Mouse (Mus musculus) heart, adult 8-10 months (tissue): Measurements from ENCODE around the gene Smim1. TPM values are rescaled to one million over a fixed set of nuclear protein-coding genes. Genes with fewer than 3 reads are reported as not detected.

Experiments
- DNase-seq: peaks from one replicate; pipeline ENCODE4 v3.0.0; 2022; ENCODE audit warnings: low spot score
- total RNA-seq, 4 experiments: library from RNA; stranded (reverse); gene quantifications; 2 replicates each; pipeline ENCODE4 v1.2.4; 2022

Gene Smim1
- total RNA-seq: 1 to 10 TPM; 4.5 to 9.7 (median 6.5) TPM

DNA sequence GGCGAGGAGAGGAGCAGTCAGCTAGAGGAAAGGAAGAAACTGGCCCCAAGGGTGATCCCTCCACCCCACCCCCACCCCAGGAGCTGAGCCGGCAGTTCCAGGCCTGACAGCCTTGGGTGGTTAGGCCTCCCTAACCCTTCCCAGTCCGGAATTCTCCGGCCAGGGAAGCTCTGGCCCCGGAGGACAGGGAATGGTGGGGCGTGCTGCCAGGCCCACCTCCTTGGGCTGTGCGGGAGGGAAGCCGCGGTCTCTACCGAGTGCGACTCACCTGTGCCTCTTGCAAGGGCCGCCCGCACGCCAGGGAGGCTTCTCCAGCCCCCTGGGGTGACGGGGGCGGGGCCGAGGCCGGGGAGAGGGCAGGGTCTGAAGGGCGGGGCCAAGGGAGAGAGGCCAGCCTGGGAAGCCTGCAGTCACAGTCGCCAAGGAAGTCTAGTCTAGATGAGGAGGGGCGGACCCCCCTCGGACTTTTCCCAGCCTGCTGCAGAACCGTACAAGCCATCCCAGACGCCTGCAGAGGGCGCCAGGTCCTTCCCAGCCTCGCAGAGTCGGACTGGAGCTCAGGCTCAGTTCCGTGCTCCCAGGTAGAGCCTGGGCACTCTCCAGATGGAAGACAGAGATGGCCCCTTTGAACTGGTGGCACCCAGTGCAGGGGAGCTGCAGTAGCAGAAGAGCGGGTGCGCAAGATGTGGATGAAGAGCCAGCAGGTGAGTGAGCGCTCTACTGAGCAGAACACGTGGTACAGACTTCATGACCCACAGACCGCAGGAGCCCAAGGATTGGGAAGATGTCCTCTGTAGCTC lies at the start of gene Smim1:
TSS of gene Smim1 (minus strand) at position 590 of the 800 bp plus-strand sequence.
- DNase-seq: peak; percentile 60

DNA sequence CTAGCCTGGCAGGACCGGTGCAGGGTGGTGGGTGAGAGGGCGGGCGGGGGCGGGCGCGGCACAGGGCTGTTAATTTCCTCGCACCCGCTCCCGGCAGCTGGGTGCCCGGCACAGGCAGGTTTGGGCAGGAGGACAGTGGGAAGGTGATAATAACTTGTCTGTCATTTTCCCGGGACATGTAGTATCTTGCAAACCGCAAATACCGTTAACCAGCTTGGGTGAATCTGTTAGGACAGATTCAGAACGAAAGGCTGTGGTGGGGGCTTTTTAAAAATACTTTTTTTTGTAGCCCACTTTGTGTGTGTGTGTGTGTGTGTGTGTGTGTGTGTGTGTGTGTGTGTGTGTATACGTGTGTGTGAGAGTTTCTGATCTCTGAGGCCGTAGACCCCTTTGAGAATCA lies 45.9 kb upstream of the Smim1 start:
- DNase-seq: no peak

DNA sequence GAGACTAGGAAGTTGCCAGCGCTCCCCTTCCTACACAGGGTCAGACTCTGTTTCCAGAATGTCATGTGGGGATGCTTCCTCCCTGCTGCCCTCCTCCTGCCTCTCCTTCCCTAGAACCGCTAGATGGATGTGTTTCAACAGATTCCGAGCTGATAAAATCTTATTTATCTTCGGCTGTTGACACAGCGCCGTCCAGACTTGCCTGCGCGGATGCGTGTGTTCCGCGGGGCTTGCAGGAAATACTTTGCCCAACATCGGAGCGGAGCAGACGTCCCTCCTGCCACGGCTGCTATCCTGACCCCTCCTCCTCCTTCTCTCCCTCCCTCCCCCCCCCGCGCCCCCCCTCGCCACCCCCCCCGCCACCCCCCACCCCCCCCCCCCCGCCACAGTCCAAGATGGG lies 45.5 kb upstream of the Smim1 start:
- no peak for DNase-seq

DNA sequence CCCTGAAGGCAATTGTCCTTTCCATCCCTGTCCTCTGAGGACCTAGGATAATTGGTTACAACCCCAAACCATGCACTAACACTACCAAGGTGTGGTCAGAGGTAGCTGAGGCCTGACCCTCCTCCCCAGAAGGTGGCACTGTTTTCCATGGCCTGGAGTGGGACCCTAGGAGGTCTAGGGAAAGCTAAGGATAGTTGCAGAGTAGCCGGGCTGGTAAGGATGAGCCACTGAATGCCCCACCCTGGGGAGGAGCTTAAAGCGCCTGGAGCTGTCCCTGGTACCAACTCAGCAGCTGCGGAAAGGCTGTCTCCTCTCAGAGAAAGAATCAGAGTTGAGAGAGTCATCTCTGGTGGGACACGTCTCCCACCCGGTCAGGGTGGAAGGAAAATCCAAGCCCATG lies 44.9 kb upstream of the Smim1 start:
- DNase-seq: no peak

DNA sequence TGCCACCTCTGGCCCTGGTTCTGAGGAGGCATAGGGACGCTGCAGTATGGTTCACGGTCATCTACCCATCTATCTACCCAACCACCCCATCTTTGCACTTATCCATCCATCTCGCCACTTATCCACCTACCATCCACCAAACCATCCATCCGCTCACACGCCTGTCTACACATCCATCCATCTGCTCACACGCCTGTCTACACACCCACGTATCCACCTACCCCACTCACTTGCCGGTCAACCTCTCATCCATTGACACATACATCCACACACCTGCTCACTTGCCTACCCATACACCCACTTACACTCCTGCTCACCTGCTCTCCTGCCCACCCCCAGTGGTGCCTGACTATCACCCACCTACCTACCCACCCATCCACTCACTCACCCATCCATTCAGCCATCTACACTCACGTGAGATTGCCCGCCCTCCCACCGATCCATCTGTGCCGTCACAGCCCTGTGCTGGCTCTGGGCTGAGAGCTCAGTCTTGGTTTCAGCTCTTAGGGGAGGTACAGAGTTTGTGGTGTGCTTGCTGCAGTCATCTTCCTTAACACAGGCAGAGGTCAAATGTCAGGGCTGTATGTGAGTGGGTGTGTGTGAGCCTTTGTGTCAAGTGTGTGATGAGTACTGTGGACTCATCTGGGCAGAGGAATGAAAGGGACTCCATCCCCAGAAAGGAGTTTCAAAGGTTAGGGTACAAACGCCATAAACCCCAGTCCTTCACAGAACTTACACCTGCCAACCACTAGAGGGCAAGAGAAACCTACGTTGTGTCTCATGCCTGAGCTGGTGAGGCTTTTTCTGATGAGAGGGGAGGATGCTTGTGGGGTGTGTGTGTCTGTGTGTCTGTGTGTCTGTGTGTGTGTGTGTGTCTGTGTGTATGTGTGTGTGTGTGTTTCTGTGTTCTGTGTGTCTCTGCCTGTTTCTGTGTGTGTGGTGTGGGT lies 39.1 kb upstream of the Smim1 start:
- no peak for DNase-seq

DNA sequence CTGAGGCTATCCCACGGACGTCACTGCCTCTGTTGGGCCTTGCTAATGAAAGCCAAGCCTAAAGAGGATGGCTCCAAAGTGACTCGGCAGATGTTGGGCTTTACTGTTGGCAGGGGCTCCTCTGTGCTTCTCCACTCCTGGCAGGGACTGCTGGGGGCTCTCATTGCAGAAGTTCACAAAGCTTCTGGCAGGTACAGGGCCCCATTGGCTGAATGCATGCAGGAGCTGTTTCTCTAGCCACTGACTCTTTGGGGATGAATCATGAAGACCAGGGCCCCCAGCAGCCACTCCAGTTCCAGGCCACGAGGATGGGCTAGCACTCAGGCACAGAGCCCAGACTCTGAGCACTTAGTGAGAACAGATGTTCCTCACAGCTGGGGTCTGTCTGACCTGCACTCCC lies 31.7 kb upstream of the Smim1 start:
- no peak for DNase-seq

DNA sequence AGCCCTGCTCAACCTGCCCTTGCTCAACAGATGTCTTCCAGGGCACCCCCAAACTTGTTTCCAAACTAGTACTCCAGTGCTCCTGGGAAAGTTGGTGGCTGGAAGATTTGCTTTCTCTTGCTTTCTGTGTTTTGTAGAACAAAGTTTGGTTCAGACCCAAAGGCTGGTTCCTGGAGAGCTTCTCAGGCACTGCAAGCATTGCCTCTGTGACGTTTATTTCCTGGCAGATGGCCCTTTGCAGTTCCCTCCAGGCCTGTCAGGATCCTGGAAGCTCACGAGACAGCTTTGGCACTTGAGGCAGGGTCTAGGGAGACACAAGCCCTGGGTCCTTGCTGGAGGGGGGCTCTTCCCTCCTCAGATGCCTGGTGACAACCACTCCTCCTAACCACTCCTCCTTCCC lies 30.6 kb upstream of the Smim1 start:
- peak; percentile 9 for DNase-seq

DNA sequence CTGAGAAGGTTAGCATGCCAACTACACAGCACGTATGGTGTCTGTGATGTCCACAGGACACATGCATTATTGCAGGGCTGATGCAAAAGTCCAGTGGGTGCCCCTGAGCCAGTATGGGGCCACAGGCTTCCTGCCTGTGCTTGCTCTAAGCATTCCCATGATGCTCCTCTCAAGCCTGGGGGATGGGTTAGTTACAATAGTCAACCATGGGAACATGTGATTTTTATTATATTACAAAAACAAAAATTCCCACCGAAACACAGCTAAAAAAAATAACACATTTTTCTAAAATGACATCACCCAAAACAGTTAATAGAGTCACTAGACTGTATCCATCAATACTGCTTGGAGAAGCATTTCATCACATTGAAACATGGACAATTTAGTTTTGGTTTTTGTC lies 30.0 kb upstream of the Smim1 start:
- no peak for DNase-seq

DNA sequence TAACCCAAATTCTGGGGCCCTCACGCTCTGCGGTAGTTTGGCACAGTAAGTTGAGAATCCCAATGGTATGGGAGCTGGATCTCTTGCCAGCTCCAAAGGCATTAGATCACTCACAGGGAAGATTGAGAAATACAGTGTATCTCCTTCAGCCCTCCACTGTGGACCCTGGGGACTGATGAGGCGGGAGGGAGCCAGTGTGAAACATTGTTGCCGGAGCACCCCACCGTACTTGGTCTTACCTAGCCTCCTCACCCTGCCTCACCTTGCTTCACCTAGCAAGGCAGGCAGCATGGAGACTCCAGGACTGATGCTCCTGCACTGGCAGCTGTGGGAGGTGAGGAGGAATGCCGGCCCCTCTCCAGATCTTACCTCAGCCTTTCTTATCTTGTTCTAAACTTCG lies 29.5 kb upstream of the Smim1 start:
- DNase-seq: no peak

DNA sequence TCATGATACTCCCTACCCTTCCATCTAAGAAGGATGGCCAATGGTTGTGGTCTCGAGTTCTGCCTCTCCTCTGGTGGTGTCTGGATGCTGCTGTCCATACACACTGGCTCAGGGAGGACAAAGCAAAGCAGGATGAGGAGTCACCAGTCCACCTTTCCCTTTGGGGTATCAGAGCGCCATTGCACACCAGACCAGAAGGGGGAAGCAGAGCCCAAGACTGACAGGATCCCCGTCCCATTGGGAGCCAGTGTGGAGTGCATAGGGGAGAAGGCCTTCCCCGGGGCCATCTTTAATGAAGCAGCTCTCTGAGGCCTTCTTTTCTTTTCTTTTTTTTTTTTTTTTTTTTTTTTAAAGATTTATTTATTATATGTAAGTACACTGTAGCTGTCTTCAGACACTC lies 27.0 kb upstream of the Smim1 start:
- no peak for DNase-seq

DNA sequence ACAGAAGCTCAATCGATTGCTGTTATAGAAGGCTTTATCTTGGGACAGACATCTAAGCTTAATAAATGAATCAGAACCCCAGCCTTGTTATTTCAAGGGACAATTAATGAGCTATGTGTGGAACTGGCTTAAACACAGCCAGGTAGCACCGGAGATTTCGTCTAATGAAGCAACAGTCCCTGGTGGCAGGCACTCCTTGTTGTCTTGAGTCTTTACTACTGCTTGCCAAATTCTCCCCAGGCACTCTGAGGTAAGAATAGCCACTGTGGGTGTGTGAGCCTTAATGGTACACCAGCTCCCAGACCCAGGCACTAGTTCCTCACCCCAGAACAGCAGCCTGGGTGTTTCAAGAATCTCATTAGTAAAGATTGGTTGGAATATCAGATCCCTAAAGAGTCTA lies 25.4 kb upstream of the Smim1 start:
- DNase-seq: no peak

DNA sequence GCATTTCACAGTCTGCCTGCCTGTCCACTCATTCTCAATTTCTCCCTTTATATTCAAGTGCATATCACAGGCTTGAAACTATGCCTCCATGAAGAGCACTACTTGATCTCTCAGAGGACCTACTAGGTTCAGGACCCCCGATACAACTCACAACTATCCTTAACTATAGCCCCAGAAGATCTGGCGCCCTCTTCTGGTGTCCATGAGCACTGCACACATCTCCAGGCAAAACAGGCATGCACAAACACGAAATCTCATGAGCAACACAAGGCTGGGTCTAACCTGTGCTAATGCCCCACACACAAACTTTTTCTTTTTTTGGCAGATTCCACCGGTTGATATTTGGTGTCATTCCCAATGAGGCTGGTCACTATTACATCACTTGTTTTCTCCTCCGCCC lies 19.8 kb upstream of the Smim1 start:
- no peak for DNase-seq

DNA sequence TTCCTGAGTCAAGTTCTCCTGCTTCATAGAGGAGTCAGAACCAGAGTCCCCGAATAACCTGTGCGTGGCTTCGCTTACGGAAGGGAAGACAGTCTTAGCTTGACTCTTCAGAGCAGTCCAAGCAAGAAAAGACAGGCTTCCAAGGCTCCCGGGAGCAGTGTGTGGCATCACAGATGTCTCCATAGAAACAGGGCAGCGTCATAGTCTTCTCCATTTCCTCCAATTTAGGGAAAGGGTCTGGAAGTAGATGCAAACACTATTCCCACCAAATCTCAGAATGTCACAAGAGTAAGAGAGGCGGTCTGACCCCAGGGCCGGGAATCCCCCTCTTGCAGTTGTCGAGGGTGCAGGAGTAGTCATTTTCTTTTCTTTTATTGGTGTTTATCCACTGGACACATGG lies 16.5 kb upstream of the Smim1 start, which contains the start of gene Ccdc27:
TSS of gene Ccdc27 (minus strand) at position 101 of the 400 bp plus-strand sequence.
- DNase-seq: no peak

DNA sequence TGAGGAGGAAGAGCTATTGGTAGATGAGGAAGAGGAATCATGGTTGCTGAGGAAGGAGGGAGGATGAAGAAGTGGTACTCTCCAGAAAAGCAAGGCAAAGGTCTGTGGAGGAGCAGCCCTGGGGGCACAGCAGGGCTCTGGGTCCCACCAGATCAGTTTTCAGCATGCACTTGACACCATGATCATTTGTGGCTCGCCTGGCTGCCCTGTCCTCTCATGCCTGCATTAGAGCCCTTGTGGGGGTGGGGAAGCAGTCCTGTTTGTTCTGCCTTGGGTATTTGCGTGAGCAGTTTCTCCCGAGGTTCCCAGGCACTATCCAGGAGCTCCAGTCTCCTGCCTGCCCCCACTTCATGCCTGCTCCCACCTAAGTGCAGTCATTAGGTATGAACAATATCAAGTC lies 11.1 kb upstream of the Smim1 start:
- DNase-seq: no peak

DNA sequence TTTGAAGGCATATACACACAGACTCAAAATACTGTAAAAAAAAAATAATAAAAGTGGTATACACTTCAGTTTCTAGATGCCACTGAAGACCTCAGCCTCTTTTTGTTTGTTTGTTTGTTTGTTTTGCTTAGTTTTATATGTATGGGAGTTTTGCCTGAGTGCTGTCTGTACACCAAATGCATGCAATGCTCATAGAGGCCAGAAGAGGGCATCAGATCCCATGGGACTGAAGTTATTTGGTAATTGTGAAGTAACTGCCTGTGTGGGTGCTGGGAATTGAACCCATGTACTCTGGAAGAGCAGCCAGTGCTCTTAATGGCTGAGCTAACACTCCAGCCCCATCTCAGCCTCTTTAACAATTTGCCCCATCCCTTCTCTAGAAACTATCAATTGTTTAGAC lies 2.6 kb upstream of the Smim1 start:
- no peak for DNase-seq

DNA sequence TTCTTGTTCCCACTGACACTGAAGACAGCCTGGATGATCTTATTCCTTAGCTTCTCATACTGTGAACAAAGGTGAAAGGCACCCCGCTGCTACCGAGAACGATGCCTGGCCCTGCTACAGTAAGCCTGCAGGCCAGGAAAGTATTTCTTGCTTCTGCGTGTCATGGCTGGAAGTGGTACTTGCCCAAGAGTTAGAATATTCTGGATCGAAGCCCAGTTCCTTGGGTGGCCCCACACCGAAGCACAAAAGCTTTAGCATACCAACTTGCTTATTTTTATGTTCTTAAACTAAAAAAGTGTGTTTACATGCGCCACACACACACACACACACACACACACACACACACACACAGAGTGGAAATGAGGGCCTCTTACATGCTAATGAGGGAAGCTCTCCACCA lies 2.0 kb upstream of the Smim1 start:
- no peak for DNase-seq

DNA sequence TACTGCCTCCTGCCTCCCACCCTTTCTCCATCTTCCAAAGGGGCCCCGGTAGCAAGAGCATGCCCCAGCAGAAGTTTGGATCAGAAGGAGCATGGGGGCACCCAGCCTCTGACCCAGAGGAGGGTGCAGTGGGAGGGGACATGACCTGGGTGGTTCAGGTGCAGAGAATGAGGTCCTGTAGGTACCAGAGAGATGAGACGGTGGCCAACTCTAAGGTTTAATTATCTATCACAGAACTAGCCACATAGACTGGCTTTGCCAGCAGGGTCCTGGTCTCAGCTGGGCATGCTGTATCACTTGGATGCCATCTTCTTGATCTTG lies 371 bp upstream of the Smim1 start:
- DNase-seq: no peak

DNA sequence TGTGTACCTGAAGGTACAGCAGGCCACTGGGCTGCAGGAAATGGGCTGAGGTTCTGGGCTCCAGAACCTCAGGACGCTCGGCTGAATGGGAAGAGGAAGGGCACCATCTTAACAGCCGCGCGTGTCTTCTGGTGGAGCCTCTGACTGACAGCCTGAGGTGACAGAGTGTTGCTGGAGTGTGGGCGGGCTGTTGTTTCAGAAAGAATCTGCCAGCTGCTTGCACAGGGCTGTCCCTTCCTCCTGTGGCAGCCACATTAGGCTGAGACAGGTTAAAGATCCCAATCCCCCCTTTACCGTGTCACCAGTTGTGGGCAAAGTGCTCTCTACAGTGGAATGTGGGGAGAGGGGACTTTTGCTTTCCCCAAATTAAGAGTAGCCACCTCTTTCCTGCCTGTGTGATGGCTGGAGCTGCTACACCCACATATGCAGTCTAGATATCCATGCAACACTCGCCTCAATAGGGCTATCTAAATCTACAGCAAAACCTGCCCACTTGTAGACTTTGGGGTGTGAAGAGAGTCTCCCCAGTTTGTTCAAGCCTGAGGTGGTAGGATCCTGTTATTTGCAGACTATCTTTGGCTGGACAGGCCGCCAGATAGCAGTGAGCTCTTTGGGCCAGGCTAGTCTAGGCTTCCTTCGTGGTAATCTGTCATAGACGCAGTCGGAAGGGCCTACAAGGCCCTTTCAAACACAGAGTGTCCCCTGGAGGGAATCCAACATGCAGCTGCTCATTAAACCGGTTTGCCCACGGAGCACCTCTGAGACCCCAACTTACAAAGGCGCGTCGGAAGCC lies 1.1 kb downstream of the Smim1 start:
- DNase-seq: no peak

DNA sequence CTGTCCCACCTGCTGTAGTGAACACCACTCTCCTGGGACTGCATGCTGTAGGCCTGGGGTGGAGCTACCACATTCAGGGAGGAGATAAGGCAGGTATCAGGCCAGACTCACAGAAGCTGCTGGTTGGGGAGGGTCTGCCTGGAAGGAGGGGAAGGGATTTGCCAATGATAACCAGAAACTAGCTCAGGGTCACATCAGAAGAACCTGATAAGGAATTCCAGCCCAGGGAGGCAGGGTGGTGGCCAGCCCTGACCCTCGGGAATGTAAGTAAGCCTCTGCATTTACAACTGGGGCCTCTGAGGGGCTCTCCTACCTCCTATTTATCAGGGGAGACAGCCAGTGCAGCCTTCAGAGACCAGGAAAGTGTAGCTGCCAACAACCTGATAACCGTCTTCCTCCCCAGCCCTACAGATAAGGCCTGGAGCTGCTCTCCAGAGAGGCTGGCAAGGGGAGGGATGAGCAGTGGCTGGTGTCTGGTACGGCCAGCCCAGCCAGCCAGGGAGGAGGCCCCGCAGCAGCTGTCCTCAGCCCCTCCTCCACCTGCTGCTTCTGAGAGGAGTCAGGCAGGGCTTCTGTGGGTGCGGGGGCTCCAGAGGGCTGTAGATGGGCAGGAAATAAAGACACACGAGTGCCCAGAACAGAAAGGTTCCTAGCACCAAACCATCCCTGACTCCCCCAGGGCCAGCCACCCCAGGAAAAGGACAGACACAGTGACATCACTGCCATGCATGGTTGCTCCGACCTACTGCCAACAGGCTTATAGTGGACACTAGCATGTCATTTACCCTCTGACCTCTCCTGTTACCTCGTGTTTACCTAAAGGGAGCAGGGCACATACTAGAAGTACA lies 2.1 kb downstream of the Smim1 start:
- DNase-seq: no peak

DNA sequence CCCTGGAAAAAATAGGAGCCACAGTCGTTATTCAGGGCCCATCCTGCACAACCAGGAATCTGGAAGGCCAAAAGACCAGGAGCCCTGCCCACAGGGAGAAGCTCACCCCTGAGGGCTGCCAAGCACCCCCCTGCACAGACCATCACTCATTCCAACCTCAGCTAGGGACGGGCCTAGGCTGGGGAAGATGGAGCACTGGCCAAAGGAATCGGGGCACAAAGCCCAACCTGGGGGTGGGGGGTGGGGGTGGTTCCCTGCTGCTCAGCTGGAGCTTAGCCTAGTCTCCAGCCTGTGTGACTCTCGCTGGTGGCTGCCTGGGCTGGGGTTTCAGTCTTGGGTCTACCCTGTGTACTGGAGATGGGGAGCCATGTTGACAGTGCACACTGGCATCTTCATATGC lies 3.2 kb downstream of the Smim1 start:
- no peak for DNase-seq

DNA sequence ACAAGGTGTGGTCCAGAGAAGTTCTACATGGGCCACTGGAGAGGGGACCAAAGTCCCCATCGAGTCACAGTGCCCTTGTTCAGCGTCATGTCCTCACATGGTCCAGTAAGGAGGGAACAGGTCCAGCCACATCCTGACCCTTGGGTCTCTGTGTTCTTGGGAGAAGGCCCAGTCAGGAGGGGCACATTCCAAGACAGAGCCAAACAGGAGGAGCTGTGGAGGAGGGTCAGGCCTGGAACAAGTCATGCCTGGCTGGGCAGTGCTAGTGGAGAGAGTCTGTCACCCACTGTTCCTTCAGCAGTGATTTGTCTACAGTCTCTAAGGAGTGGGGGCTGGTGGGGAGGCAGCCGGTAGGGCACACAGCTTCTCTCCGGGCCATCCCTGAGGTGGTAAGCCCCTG lies 3.6 kb downstream of the Smim1 start:
- peak; percentile 58 for DNase-seq
